Mouse (Mus musculus) effector memory CD4-positive, alpha-beta T cell, adult 7 months (primary cell): ENCODE measurements around the gene Fibcd1. TPM values are rescaled to one million over a fixed set of nuclear protein-coding genes. Genes with fewer than 3 reads are reported as not detected.

Experiments
- polyA plus RNA-seq: library from polyadenylated mRNA; unstranded; fragments of 100-300 nt; shearing (Covaris generic); gene quantifications from one replicate; pipeline ENCODE4 v1.2.1, GENCODE M21; 2017

Fibcd1 gene
- polyA plus RNA-seq = 0.32 TPM

GRCm38 (mm10) chr2:31845896-31846691 lies at the start of gene Fibcd1:
Fibcd1 (minus strand) TSS chr2:31846005.

GRCm38 (mm10) chr2:31887030-31887429 lies 41.2 kb upstream of the Fibcd1 start, which contains the start of gene Lamc3:
Lamc3 (plus strand) TSS chr2:31887291.

GRCm38 (mm10) chr2:31810444-31810843 lies 35.4 kb downstream of the Fibcd1 start, which contains the start of gene Qrfp:
Qrfp (minus strand) TSS chr2:31810580.

Other genes starting within 250 kb of the Fibcd1 start
- gene Prdm12, start 206.0 kb downstream of the Fibcd1 start, polyA plus RNA-seq = not detected
- 42.5 TPM for gene Exosc2, start 175.3 kb downstream of the Fibcd1 start, polyA plus RNA-seq
- 13.3 TPM for gene Abl1, start 157.6 kb downstream of the Fibcd1 start, polyA plus RNA-seq
- gene Qrfp, start 35.4 kb downstream of the Fibcd1 start, polyA plus RNA-seq = 4.0 TPM
- gene Lamc3, start 41.3 kb upstream of the Fibcd1 start, polyA plus RNA-seq = not detected
- gene Aif1l, start 104.1 kb upstream of the Fibcd1 start, polyA plus RNA-seq = not detected
- gene Nup214, start 128.4 kb upstream of the Fibcd1 start, polyA plus RNA-seq = 90.7 TPM
- gene Fam78a, start 238.9 kb upstream of the Fibcd1 start, polyA plus RNA-seq = 13.3 TPM
- not detected for gene Plpp7, start 249.5 kb upstream of the Fibcd1 start, polyA plus RNA-seq